Mouse (Mus musculus) gastrocnemius, postnatal 36 days (tissue): ENCODE measurements around the gene Gfra4. TPM values are rescaled to one million over a fixed set of nuclear protein-coding genes. Genes with fewer than 3 reads are reported as not detected.

ENCODE experiments used
- DNase-seq, 2 experiments: peaks; one replicate each; pipeline ENCODE4 v3.0.0; 2022
- intact Hi-C: fragments of 180-260 bp; cut with DNase I; formaldehyde crosslinking; loops from one replicate; pipeline ENCODE4 v1.15.1; 2025
- microRNA-seq, 2 experiments: library from miRNA; unstranded; fragments of <30 nt; microRNA quantifications; one replicate each; pipeline ENCODE4 v1.2.0; 2021
- total RNA-seq, 2 experiments: library from RNA; stranded (reverse); gene quantifications; 2 replicates each; pipeline ENCODE4 v1.2.3; 2021

Gene Gfra4
- total RNA-seq, 2 experiments from 2014 or later: 1.7 to 1.8 TPM

- intact Hi-C loops: no loop called here
- DNase-seq: no peak
Measured at GRCm38 (mm10) chr2:130992818-130993217, 50.1 kb downstream of the Gfra4 start.

Small RNAs within 50 kb of the gene (microRNA-seq; reads per million reads assigned to microRNA genes)
- gene Mir6973b: 0 reads per million in 2 experiments

Other genes starting within 250 kb of the Gfra4 start
- 1 to 10 TPM; 3.9 to 5.7 TPM for gene 4930402H24Rik, start 136.7 kb downstream of the Gfra4 start, total RNA-seq
- 10 to 100 TPM; 13.3 TPM for gene Atrn, start 136.6 kb downstream of the Gfra4 start, total RNA-seq
- 1 to 10 TPM; 1.7 to 1.8 TPM for gene Adam33, start 20.7 kb upstream of the Gfra4 start, total RNA-seq
- under 1 TPM; 0.43 to 0.76 TPM for gene Siglec1, start 43.7 kb upstream of the Gfra4 start, total RNA-seq
- 10 to 100 TPM in 1 of 2 experiments, 1 to 10 TPM in 1; 10.0 to 13.1 TPM for gene Hspa12b, start 84.2 kb upstream of the Gfra4 start, total RNA-seq
- not detected for gene Gm11037, start 90.4 kb upstream of the Gfra4 start, total RNA-seq
- 1 to 10 TPM; 4.3 to 4.4 TPM for gene 1700037H04Rik, start 117.0 kb upstream of the Gfra4 start, total RNA-seq
- gene Cenpb, start 137.0 kb upstream of the Gfra4 start, total RNA-seq: 10 to 100 TPM; 63.9 to 64.3 TPM
- gene Cdc25b, start 143.9 kb upstream of the Gfra4 start, total RNA-seq: 1 to 10 TPM; 1.8 to 2.2 TPM
- 1 to 10 TPM; 1.2 to 2.0 TPM for gene Spef1, start 144.2 kb upstream of the Gfra4 start, total RNA-seq
- gene Ap5s1, start 164.0 kb upstream of the Gfra4 start, total RNA-seq: 10 to 100 TPM; 13.9 to 15.0 TPM
- 10 to 100 TPM; 35.9 to 58.0 TPM for gene Mavs, start 191.0 kb upstream of the Gfra4 start, total RNA-seq
- gene Pank2, start 219.4 kb upstream of the Gfra4 start, total RNA-seq: 10 to 100 TPM; 16.9 to 21.3 TPM